Mouse (Mus musculus) Patski (cell line): Measurements from ENCODE around the gene Rassf4. TPM values are rescaled to one million over a fixed set of nuclear protein-coding genes. Genes with fewer than 3 reads are reported as not detected.

ENCODE experiments used
- ATAC-seq: fragments of 100-300 bp; one replicate; pipeline ENCODE4 v1.8.0; 2021
- CTCF ChIA-PET: fragments of 350-600 bp; sonication (Branson Sonifier 250); formaldehyde crosslinking; loops from one replicate; lab custom pipeline; 2022; ENCODE audit warnings: inconsistent platforms; lab: Charles Lee
- POLR2A ChIA-PET: fragments of 350-600 bp; sonication (Branson Sonifier 250); formaldehyde crosslinking; loops from one replicate; lab custom pipeline; 2022; ENCODE audit warnings: antibody characterized with exemption, inconsistent platforms; lab: Charles Lee
- DNase-seq: peaks from one replicate; pipeline ENCODE4 v3.0.0-alpha.2; 2011; ENCODE audit warnings: low read depth, low spot score
- H3K27me3 ChIP-seq: fragments of 371-371 bp; one replicate; pipeline ENCODE4 v1.5.1; 2021
- CTCF ChIP-seq: fragments of 100-300 bp; IDR thresholded peaks from one replicate; pipeline ENCODE4 v1.5.1; 2021
- in situ Hi-C: fragments of 300-500 bp; cut with MboI; formaldehyde crosslinking; loops from 3 replicates; pipeline ENCODE4 v1.11.1; 2018; ENCODE audit warnings: low pct_unique_long_range_greater_than_20kb, mixed read lengths
- polyA plus RNA-seq: library from polyadenylated mRNA; unstranded; gene quantifications from one replicate; pipeline ENCODE4 v1.2.3, GENCODE M21; 2021

Rassf4 gene
- polyA plus RNA-seq, 1 experiment from 2014 or later, result 0.71 TPM

GRCm38 (mm10) chr6:116664031-116664430 lies 9.7 kb downstream of the Rassf4 start:
- in situ Hi-C loops, result no loop called here
- TF ChIP-seq CTCF, result no peak
- ChIA-PET POLR2A (no interaction called here), CTCF (interaction anchor here (1.0 kb wide), 1 partner anchor 29 kb away, joined by 3 read pairs; no protein-coding TSS in a partner anchor)
- DNase-seq, result no peak
- H3K27me3 ChIP-seq, result no peaks in the 10 kb centered on the region
- no peak for ATAC-seq

GRCm38 (mm10) chr6:116663364-116663763 lies 10.4 kb downstream of the Rassf4 start:
- ChIA-PET CTCF (interaction anchor here (1.3 kb wide), 1 partner anchor 10 kb away, joined by 3 read pairs; no protein-coding TSS in a partner anchor), POLR2A (no interaction called here)
- no peak for TF ChIP-seq CTCF
- no peak for ATAC-seq
- in situ Hi-C loops, result no loop called here
- H3K27me3 ChIP-seq, result no peaks in the 10 kb centered on the region
- no peak for DNase-seq

DNA sequence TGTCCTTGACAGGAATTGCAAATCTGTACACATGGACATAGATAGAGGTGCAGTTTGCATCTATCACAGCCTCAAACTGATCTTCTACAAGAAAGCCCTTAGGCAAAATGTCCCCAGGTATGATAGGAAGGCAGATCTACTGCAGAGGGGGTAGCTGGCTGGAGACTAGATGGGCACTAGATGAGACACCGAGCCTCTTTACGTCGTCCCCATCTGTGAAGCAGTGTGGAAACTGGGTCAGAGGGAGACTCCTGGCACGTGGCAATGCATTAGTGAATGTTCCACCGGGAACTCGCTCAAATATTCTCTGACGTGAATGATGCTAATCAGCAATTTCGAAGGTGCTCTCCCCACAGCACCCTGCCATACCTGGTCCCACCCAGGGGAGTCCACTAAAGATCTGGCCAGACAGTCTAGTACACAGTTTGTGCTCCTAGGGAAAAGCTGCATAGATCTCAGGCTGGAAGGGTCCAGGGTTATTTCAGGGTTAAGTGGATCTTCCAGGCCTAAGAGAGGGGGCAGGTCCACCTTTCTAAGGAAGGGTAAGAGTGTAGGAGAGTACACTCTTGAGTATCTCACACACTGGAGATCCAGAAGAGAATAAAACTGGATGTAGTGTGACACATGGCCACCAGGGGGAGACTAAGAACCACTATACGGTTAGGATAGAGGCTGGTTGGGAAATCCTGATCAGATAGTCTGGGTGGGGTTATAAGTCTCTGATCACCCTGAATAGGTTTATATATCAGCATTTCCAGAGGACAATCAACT lies 19.9 kb downstream of the Rassf4 start:
- DNase-seq (no peak), ATAC-seq (no peak)
- in situ Hi-C loops, result loop anchor here (5.0 kb wide), 4 partner anchors 43 to 1173 kb away; no protein-coding TSS in a partner anchor
- ChIA-PET CTCF (interaction anchor here (0.7 to 6.0 kb wide), 13 partner anchors 8 to 1175 kb away, joined by 3 to 62 read pairs (median 3); no protein-coding TSS in a partner anchor), POLR2A (no interaction called here)
- no peaks in the 10 kb centered on the region for H3K27me3 ChIP-seq
- no peak for TF ChIP-seq CTCF

GRCm38 (mm10) chr6:116653191-116653590 lies 20.6 kb downstream of the Rassf4 start:
- DNase-seq (no peak), ATAC-seq (no peak)
- in situ Hi-C loops, result loop anchor here (5.0 kb wide), 4 partner anchors 44 to 1174 kb away; no protein-coding TSS in a partner anchor
- TF ChIP-seq CTCF, result no peak
- POLR2A ChIA-PET, result no interaction called here
- CTCF ChIA-PET, result interaction anchor here (0.9 to 6.0 kb wide), 6 partner anchors 14 to 1175 kb away, joined by 3 to 62 read pairs (median 3); no protein-coding TSS in a partner anchor
- H3K27me3 ChIP-seq, result no peaks in the 10 kb centered on the region

GRCm38 (mm10) chr6:116651437-116652118 lies 22.2 kb downstream of the Rassf4 start:
- DNase-seq (no peak), ATAC-seq (no peak)
- ChIA-PET CTCF (interaction anchor here (1.3 to 6.0 kb wide), 3 partner anchors 11 to 45 kb away, joined by 4 to 62 read pairs (median 13); no protein-coding TSS in a partner anchor), POLR2A (interaction anchor here (1.5 kb wide), 1 partner anchor 45 kb away, joined by 4 read pairs; no protein-coding TSS in a partner anchor)
- no peaks in the 10 kb centered on the region for H3K27me3 ChIP-seq
- TF ChIP-seq CTCF, result no peak
- in situ Hi-C loops, result loop anchor here (5.0 kb wide), 4 partner anchors 46 to 1176 kb away; no protein-coding TSS in a partner anchor

GRCm38 (mm10) chr6:116650406-116650805 lies 23.3 kb downstream of the Rassf4 start, which contains the start of gene Depp1:
Gene Depp1 (plus strand): TSS chr6:116650609.
- DNase-seq, result peak; percentile 82
- ChIA-PET CTCF (interaction anchor here (1.9 to 6.0 kb wide), 3 partner anchors 18 to 46 kb away, joined by 4 to 62 read pairs (median 13); no protein-coding TSS in a partner anchor), POLR2A (no interaction called here)
- H3K27me3 ChIP-seq, result no peaks in the 10 kb centered on the region
- peak; percentile 53 for ATAC-seq
- TF ChIP-seq CTCF, result no peak
- in situ Hi-C loops, result loop anchor here (5.0 kb wide), 4 partner anchors 47 to 1177 kb away; no protein-coding TSS in a partner anchor

DNA sequence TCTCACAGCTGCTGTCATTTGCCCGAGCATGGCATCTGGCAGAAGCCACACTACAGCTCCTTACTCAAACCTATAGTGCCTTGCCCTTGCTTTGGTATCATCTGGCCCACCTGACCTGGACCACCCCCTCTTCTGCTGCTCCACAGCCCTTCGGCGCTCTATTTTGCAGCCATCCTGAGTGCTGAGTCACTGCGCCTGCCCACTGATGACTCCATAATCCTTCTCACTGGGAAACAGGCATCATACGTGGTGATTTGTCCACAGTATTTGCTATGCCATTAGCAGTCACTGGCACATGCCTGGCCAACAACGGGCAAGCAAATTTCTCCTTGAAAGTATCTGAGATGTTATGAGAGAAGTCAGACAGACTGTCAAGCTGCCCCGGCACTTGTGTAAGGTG lies 23.9 kb downstream of the Rassf4 start:
- ChIA-PET POLR2A (no interaction called here), CTCF (interaction anchor here (1.9 kb wide), 1 partner anchor 31 kb away, joined by 4 read pairs; no protein-coding TSS in a partner anchor)
- TF ChIP-seq CTCF, result no peak
- ATAC-seq, result no peak
- in situ Hi-C loops, result loop anchor here (5.0 kb wide), 4 partner anchors 47 to 1177 kb away; no protein-coding TSS in a partner anchor
- DNase-seq, result no peak
- H3K27me3 ChIP-seq, result no peaks in the 10 kb centered on the region

DNA sequence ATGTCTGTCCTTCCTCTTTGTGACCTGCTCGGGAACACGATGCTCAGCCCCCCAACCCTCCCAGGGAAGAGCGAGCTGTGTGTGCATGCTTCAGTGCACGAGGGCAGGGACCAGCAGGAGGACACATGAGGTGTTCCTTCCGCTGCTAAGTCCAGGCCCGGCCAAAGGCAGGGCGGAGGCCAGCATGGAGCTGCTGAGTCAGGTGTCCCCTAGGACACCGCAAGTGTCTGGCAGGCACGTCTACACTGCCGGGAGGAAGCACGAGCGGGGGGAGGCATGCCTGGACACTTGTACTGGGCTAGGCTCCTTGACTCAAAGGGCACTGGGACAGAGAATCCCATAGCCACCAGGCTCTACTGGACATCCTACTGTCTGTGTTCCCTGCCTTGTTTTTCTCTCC lies 26.0 kb downstream of the Rassf4 start:
- ATAC-seq, result no peak
- POLR2A ChIA-PET, result no interaction called here
- no peaks in the 10 kb centered on the region for H3K27me3 ChIP-seq
- TF ChIP-seq CTCF, result no peak
- CTCF ChIA-PET, result interaction anchor here (1.7 kb wide), 1 partner anchor 16 kb away, joined by 4 read pairs; no protein-coding TSS in a partner anchor
- in situ Hi-C loops, result no loop called here
- no peak for DNase-seq

- in situ Hi-C loops, result no loop called here
- CTCF ChIA-PET, result interaction anchor here (6.2 kb wide), 1 partner anchor 12 kb away, joined by 36 read pairs; no protein-coding TSS in a partner anchor
- POLR2A ChIA-PET, result no interaction called here
- no peaks in the 10 kb centered on the region for H3K27me3 ChIP-seq
- DNase-seq, result no peak
- ATAC-seq, result no peak
- TF ChIP-seq CTCF, result no peak
Measured at GRCm38 (mm10) chr6:116644335-116644734, 29.4 kb downstream of the Rassf4 start.

- no peaks in the 10 kb centered on the region for H3K27me3 ChIP-seq
- no peak for TF ChIP-seq CTCF
- in situ Hi-C loops, result no loop called here
- ChIA-PET POLR2A (no interaction called here), CTCF (interaction anchor here (6.2 kb wide), 1 partner anchor 12 kb away, joined by 36 read pairs; no protein-coding TSS in a partner anchor)
- DNase-seq (no peak), ATAC-seq (no peak)
Measured at GRCm38 (mm10) chr6:116643881-116644280, 29.9 kb downstream of the Rassf4 start.
